Mouse (Mus musculus) lung, postnatal 0 days (tissue): ENCODE measurements around the gene Pea15a. TPM values are rescaled to one million over a fixed set of nuclear protein-coding genes. Genes with fewer than 3 reads are reported as not detected.

Experiments used
- ATAC-seq: fragments of 200-750 bp; cut with Nextera tagmentation; 2 replicates; pipeline ENCODE4 v1.8.0; 2017; ENCODE audit warnings: moderate library complexity
- DNase-seq: peaks from one replicate; pipeline ENCODE4 v3.0.0-alpha.2; 2016; ENCODE audit warnings: low spot score
- H3K27ac ChIP-seq: fragments of 300-500 bp; sonication (generic); 2 replicates; pipeline ENCODE4 v1.5.1; 2014; ENCODE audit warnings: antibody characterized with exemption, mild to moderate bottlenecking, low read length, mixed read lengths
- H3K27me3 ChIP-seq: fragments of 300-500 bp; sonication (generic); replicated peaks from 2 replicates; pipeline ENCODE4 v1.6.1; 2014; ENCODE audit warnings: low read length, mixed read lengths; ENCODE audit not compliant: insufficient read depth
- H3K36me3 ChIP-seq: fragments of 300-500 bp; sonication (generic); 2 replicates; pipeline ENCODE4 v1.6.1; 2014; ENCODE audit warnings: low read length, mixed read lengths; ENCODE audit not compliant: insufficient read depth
- H3K4me1 ChIP-seq: fragments of 300-500 bp; sonication (generic); 2 replicates; pipeline ENCODE4 v1.6.1; 2014; ENCODE audit warnings: antibody characterized with exemption, low read depth, low read length, mixed read lengths; ENCODE audit not compliant: insufficient read depth
- H3K4me2 ChIP-seq: fragments of 300-500 bp; sonication (generic); replicated peaks from 2 replicates; pipeline ENCODE4 v1.6.1; 2014; ENCODE audit warnings: low read depth, mild to moderate bottlenecking, low read length, moderate library complexity, mixed read lengths
- H3K4me3 ChIP-seq: fragments of 300-500 bp; sonication (generic); 2 replicates; pipeline ENCODE4 v1.5.1; 2014; ENCODE audit warnings: low read depth, low read length
- H3K9ac ChIP-seq: fragments of 300-500 bp; sonication (generic); replicated peaks from 2 replicates; pipeline ENCODE4 v1.6.1; 2014; ENCODE audit warnings: low read depth, mild to moderate bottlenecking
- H3K9me3 ChIP-seq: fragments of 300-500 bp; sonication (generic); 2 replicates; pipeline ENCODE4 v1.6.1; 2016; ENCODE audit warnings: low read length, mixed read lengths
- CTCF ChIP-seq: IDR thresholded peaks from 2 replicates; pipeline ENCODE4 v1.5.1; 2016; ENCODE audit warnings: antibody characterized with exemption, mild to moderate bottlenecking
- EP300 ChIP-seq: IDR thresholded peaks from 2 replicates; pipeline ENCODE4 v1.6.1; 2016; ENCODE audit warnings: antibody characterized with exemption, mild to moderate bottlenecking, control low read depth
- WGBS: fragments of 180-500 bp; shearing (Covaris S2); extraction: QIAGEN DNeasy Blood & Tissue Kit; methylation state at CpG from one replicate; pipeline ENCODE4 v1.1.7; 2014; 5-methylcytosine and 5-hydroxymethylcytosine counted together
- polyA plus RNA-seq: library from polyadenylated mRNA; unstranded; fragments of >200 nt; fragmentation: Nextera tagmentation; extraction: Ambion mirVana; gene quantifications from 2 replicates; pipeline ENCODE4 v1.2.1, GENCODE M21; 2015

Gene Pea15a
- polyA plus RNA-seq, 1 experiment from 2014 or later: 114 TPM

- 23% methylated on average over 14 of the region's 14 CpGs for WGBS
- Histone ChIP-seq H3K9ac (no peak overlapping the region), H3K36me3 (peaks cover 16% of the 10 kb centered on the region; the same call in 1 of the 2 replicates)
These were observed 4.4 kb downstream of the Pea15a start for GRCm38 (mm10) chr1:172201967-172202880.

GRCm38 (mm10) chr1:172200871-172201447 is 5.6 kb downstream of the Pea15a start:
- Histone ChIP-seq H3K4me1 (peaks cover 9% of the 10 kb centered on the region; the same call in 1 of the 2 replicates), H3K9me3 (no peaks in the 10 kb centered on the region), H3K4me2 (no peak overlapping the region), H3K9ac (no peak overlapping the region), H3K4me3 (no peak overlapping the region), H3K36me3 (peaks cover 26% of the 10 kb centered on the region), H3K27ac (no peak overlapping the region), H3K27me3 (no peaks in the 10 kb centered on the region)
- TF ChIP-seq EP300: no peak
- no peak for TF ChIP-seq CTCF
- ATAC-seq: no peak
- DNase-seq: no peak
- WGBS: 39% methylated on average over 7 of the region's 7 CpGs

More at GRCm38 (mm10) chr1:172201967-172202880, 4.4 kb downstream of the Pea15a start:
- TF ChIP-seq EP300 (no peak), CTCF (no peak)
- H3K27me3 ChIP-seq: no peaks in the 10 kb centered on the region
- ATAC-seq (no peak), DNase-seq (no peak)
- H3K27ac ChIP-seq: peak overlapping the region; percentile 27; the same call in 1 of the 2 replicates
- no peak overlapping the region for H3K4me2 ChIP-seq
- H3K4me1 ChIP-seq: peaks cover 14% of the 10 kb centered on the region; the same call in 1 of the 2 replicates
- H3K9me3 ChIP-seq: no peaks in the 10 kb centered on the region
- no peak overlapping the region for H3K4me3 ChIP-seq

- Histone ChIP-seq H3K4me3 (no peak overlapping the region), H3K9ac (no peak overlapping the region), H3K4me2 (no peak overlapping the region), H3K27ac (no peak overlapping the region), H3K36me3 (peaks cover 33% of the 10 kb centered on the region), H3K9me3 (no peaks in the 10 kb centered on the region), H3K4me1 (peaks cover 9% of the 10 kb centered on the region; the same call in 1 of the 2 replicates), H3K27me3 (no peaks in the 10 kb centered on the region)
- DNase-seq (peak; percentile 49), ATAC-seq (peak; percentile 32)
- 62% methylated on average over 5 of the region's 5 CpGs for WGBS
- no peak for TF ChIP-seq EP300
- TF ChIP-seq CTCF: no peak
These were observed 6.4 kb downstream of the Pea15a start for GRCm38 (mm10) chr1:172200161-172200560.

- Histone ChIP-seq H3K36me3 (peaks cover 41% of the 10 kb centered on the region), H3K4me1 (peaks cover 6% of the 10 kb centered on the region; the same call in 1 of the 2 replicates), H3K27ac (no peak overlapping the region), H3K9me3 (no peaks in the 10 kb centered on the region), H3K4me2 (no peak overlapping the region), H3K27me3 (no peaks in the 10 kb centered on the region), H3K9ac (no peak overlapping the region), H3K4me3 (no peak overlapping the region)
- no peak for ATAC-seq
- no peak for DNase-seq
- TF ChIP-seq EP300: no peak
- TF ChIP-seq CTCF: no peak
- whole genome bisulfite sequencing: 86% methylated on average over 4 of the region's 4 CpGs
These were observed 7.6 kb downstream of the Pea15a start for GRCm38 (mm10) chr1:172198996-172199395.

GRCm38 (mm10) chr1:172198316-172198715 is 8.3 kb downstream of the Pea15a start:
- peaks cover 6% of the 10 kb centered on the region; the same call in 1 of the 2 replicates for H3K4me1 ChIP-seq
- H3K4me2 ChIP-seq: no peak overlapping the region
- H3K36me3 ChIP-seq: peaks cover 44% of the 10 kb centered on the region
- ATAC-seq: no peak
- DNase-seq: no peak
- no peak overlapping the region for H3K4me3 ChIP-seq
- no peak overlapping the region for H3K9ac ChIP-seq
- H3K27me3 ChIP-seq: no peaks in the 10 kb centered on the region
- no peaks in the 10 kb centered on the region for H3K9me3 ChIP-seq
- no peak overlapping the region for H3K27ac ChIP-seq
- TF ChIP-seq EP300 (no peak), CTCF (no peak)
- 85% methylated on average over 8 of the region's 8 CpGs for WGBS

- peaks cover 6% of the 10 kb centered on the region; the same call in 1 of the 2 replicates for H3K4me1 ChIP-seq
- no peak for TF ChIP-seq EP300
- TF ChIP-seq CTCF: no peak
- ATAC-seq (no peak), DNase-seq (no peak)
- peaks cover 44% of the 10 kb centered on the region for H3K36me3 ChIP-seq
- 86% methylated on average over 5 of the region's 5 CpGs for WGBS
- H3K4me3 ChIP-seq: no peak overlapping the region
- H3K27ac ChIP-seq: no peak overlapping the region
- no peaks in the 10 kb centered on the region for H3K9me3 ChIP-seq
- no peak overlapping the region for H3K9ac ChIP-seq
- H3K27me3 ChIP-seq: no peaks in the 10 kb centered on the region
- H3K4me2 ChIP-seq: no peak overlapping the region
These were observed 8.8 kb downstream of the Pea15a start for GRCm38 (mm10) chr1:172197851-172198250.
